Mouse (Mus musculus) liver, adult 2 months (tissue): Measurements from ENCODE around the gene 0610010F05Rik. TPM values are rescaled to one million over a fixed set of nuclear protein-coding genes. Genes with fewer than 3 reads are reported as not detected.
A peak's percentile ranks its signal among the peaks of the same experiment; 100 is the strongest.

ENCODE experiments used
- DNase-seq: peaks from one replicate; pipeline ENCODE4 v3.0.0-alpha.2; 2011; ENCODE audit warnings: low read depth, low spot score; ENCODE audit errors: extremely low read depth
- H3K27ac ChIP-seq: fragments of 200-500 bp; replicated peaks from 2 replicates; pipeline ENCODE4 v1.5.1; 2012; ENCODE audit warnings: low read depth, mild to moderate bottlenecking, control low read depth, inconsistent platforms, low read length; ENCODE audit not compliant: insufficient read depth
- H3K27me3 ChIP-seq: fragments of 200-500 bp; 2 replicates; pipeline ENCODE4 v1.6.1; 2012; ENCODE audit warnings: mild to moderate bottlenecking, moderate library complexity, low read length, inconsistent platforms; ENCODE audit not compliant: control insufficient read depth, insufficient read depth
- H3K36me3 ChIP-seq: fragments of 200-500 bp; 2 replicates; pipeline ENCODE4 v1.6.1; 2012; ENCODE audit warnings: low read length, inconsistent platforms; ENCODE audit not compliant: control insufficient read depth, insufficient read depth
- H3K4me1 ChIP-seq: fragments of 200-500 bp; 2 replicates; pipeline ENCODE4 v1.6.1; 2011; ENCODE audit warnings: low read length; ENCODE audit not compliant: control insufficient read depth, insufficient read depth
- H3K4me3 ChIP-seq: fragments of 200-500 bp; 2 replicates; pipeline ENCODE4 v1.5.1; 2011; ENCODE audit warnings: low read depth, mild to moderate bottlenecking, control low read depth, low read length, moderate library complexity; ENCODE audit not compliant: insufficient read depth
- H3K79me2 ChIP-seq: fragments of 200-500 bp; 2 replicates; pipeline ENCODE4 v1.6.1; 2012; ENCODE audit warnings: inconsistent platforms, mild to moderate bottlenecking, low read length, moderate library complexity; ENCODE audit not compliant: control insufficient read depth, insufficient read depth
- H3K9ac ChIP-seq: fragments of 200-500 bp; 2 replicates; pipeline ENCODE4 v1.6.1; 2012; ENCODE audit warnings: low read depth, mild to moderate bottlenecking, control low read depth, inconsistent platforms, low read length
- CTCF ChIP-seq: fragments of 200-500 bp; IDR thresholded peaks from 2 replicates; pipeline ENCODE4 v1.5.1; 2011; ENCODE audit warnings: low read depth, low read length, control low read depth
- POLR2A ChIP-seq: fragments of 200-500 bp; IDR thresholded peaks from 2 replicates; pipeline ENCODE4 v1.6.1; 2011; ENCODE audit warnings: low read length, control low read depth; ENCODE audit not compliant: insufficient read depth; ENCODE audit errors: extremely low read depth
- WGBS: fragments of 180-500 bp; shearing (Covaris S2); methylation state at CpG from one replicate; pipeline ENCODE4 v1.1.7; 2018; 5-methylcytosine and 5-hydroxymethylcytosine counted together
- polyA plus RNA-seq: library from polyadenylated mRNA; depleted of rRNA; stranded (reverse); fragments of >200 nt; gene quantifications from 2 replicates; pipeline ENCODE4 v1.2.3, GENCODE M21; 2012; rRNA removed
- total RNA-seq: library from RNA; depleted of rRNA; stranded (reverse); fragments of >200 nt; gene quantifications from 2 replicates; pipeline ENCODE4 v1.2.3, GENCODE M21; 2014; rRNA removed

0610010F05Rik gene
- total and polyA plus RNA-seq, 2 experiments = 1.3 to 13.6 TPM

DNA sequence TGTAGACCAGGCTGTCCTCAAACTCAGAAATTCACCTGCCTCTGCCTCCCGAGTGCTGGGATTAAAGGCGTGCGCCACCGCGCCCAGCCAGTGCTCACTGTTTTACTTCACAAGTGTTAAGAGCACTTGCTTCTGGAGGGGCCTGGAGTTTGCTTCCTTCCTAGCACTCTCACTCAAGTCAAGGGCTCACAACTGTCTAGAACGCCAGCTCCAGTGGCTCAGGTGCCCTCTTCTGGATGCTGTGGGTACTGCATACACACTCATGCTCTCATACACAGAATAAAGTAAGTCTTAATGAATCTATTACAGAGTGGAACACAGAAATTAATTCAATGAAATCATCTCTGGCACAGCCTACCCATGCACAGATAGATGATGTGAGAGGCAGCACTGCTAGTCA lies 67.7 kb downstream of the 0610010F05Rik start:
- H3K4me1 ChIP-seq = no peaks in the 10 kb centered on the region
- peak; percentile 51 for DNase-seq
- no peak for TF ChIP-seq POLR2A
- TF ChIP-seq CTCF = peak; percentile 83
- H3K36me3 ChIP-seq = no peaks in the 10 kb centered on the region; the same call in 1 of the 2 replicates
- no peaks in the 10 kb centered on the region for H3K27me3 ChIP-seq
- H3K27ac ChIP-seq = no peak overlapping the region
- no peak overlapping the region for H3K4me3 ChIP-seq
- H3K9ac ChIP-seq = no peak overlapping the region
- no peaks in the 10 kb centered on the region for H3K79me2 ChIP-seq
- WGBS = 69% methylated on average over 6 of the region's 6 CpGs

DNA sequence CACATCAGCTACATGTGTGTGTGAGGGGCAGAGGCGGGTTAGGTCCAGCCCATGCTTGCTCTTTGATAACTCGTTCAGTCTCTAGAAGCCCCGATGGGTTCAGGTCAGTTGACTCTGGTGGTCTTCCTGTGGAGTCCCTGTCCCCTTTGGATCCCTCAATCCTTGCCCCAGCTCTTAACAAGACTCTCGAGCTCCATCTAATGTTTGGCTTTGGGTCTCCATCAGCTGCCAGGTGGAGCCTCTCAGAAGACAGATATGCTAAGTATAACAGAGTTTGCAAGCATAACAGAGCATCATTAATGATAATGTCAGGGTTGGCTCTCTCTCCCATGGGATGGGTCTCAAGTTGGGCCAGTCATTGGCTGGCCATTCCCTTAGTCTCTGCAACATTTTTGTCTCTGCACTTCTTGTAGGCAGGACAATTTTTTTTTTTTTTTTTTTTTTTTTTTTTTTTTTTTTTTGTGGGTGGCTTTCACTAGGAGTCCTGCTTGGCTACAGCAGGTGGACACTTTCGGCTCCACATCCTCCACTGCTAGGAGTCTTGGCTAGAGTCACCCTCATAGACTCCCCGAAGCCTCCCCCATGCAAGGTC lies 76.3 kb downstream of the 0610010F05Rik start:
- H3K27ac ChIP-seq = no peak overlapping the region
- H3K36me3 ChIP-seq = no peaks in the 10 kb centered on the region
- H3K27me3 ChIP-seq = no peaks in the 10 kb centered on the region
- H3K79me2 ChIP-seq = no peaks in the 10 kb centered on the region
- TF ChIP-seq POLR2A = no peak
- TF ChIP-seq CTCF = no peak
- 65% methylated on average over 6 of the region's 6 CpGs for WGBS
- H3K4me3 ChIP-seq = no peak overlapping the region
- H3K4me1 ChIP-seq = no peaks in the 10 kb centered on the region
- no peak for DNase-seq
- H3K9ac ChIP-seq = no peak overlapping the region

DNA sequence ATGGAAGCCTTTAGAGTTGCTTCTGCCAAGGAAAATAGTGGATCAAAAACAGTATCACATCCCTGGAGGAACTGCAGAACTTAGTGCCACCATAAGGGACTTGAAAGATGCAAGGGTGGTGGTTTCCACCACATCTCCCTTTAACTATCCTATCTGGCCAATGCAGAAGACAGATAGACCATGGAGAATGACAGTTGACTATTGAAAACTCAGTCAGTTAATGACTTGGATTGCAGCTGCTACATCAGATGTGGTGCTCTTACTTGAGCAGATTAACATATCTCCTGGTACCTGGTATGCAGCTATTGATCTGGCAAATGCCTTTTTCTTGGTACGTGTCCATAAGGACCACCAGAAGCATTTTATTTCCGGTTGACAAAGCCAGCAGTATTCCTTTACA lies 96.0 kb downstream of the 0610010F05Rik start:
- H3K4me3 ChIP-seq = no peak overlapping the region
- WGBS = 84% methylated on average over 2 of the region's 2 CpGs
- TF ChIP-seq POLR2A (no peak), CTCF (no peak)

DNA sequence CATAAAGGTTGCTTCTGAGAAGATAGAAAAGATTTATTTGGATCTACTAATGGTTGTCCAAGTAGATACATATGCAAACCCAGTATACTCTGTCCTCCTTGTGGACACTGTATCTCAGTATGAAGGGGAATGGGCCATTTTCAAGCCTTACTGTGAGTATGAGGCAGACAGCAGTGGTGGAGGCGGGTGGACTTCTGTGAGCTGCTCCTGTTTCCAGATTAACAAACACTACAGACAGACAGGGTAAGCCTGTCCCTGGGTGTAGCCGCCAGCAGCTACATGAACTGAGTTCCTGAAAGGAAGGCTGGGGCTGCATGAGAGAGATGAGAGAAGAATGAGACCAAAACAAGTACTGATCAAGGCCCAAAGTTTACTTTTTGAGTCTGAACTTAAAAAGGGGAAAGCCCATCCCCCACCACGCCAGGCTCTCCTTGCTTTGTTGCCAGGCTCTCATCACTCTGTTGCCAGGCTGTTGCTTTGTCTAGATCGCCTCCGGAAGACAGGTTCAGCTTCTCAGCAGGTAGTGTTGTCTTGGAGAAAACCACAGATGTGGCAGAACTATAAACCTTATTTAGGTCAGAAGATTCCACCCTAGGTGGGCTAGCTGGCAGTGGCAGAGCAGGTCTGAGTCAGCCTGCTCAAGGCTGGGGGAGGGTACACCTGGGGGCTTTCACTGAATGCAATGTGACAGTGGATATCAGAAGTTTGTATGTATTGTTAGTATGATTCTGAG lies 112.8 kb downstream of the 0610010F05Rik start, which contains the start of gene 1700093K21Rik:
1700093K21Rik (minus strand) TSS at position 683 of the 733 bp plus-strand sequence.
- H3K4me1 ChIP-seq = no peaks in the 10 kb centered on the region
- no peak within 1 kb of the TSS for H3K9ac ChIP-seq
- H3K36me3 ChIP-seq = no peaks in the 10 kb centered on the region
- H3K27ac ChIP-seq = no peak within 1 kb of the TSS
- H3K79me2 ChIP-seq = no peaks in the 10 kb centered on the region
- no peak for DNase-seq
- H3K4me3 ChIP-seq = no peak within 1 kb of the TSS
- WGBS = 71% methylated on average over 5 of the region's 5 CpGs
- TF ChIP-seq POLR2A (no peak), CTCF (no peak)
- H3K27me3 ChIP-seq = no peaks in the 10 kb centered on the region

More for the DNA sequence above, 96.0 kb downstream of the 0610010F05Rik start:
- Histone ChIP-seq H3K9ac (no peak overlapping the region), H3K27me3 (no peaks in the 10 kb centered on the region), H3K27ac (no peak overlapping the region), H3K36me3 (no peaks in the 10 kb centered on the region), H3K79me2 (no peaks in the 10 kb centered on the region), H3K4me1 (no peaks in the 10 kb centered on the region)
- no peak for DNase-seq

DNA sequence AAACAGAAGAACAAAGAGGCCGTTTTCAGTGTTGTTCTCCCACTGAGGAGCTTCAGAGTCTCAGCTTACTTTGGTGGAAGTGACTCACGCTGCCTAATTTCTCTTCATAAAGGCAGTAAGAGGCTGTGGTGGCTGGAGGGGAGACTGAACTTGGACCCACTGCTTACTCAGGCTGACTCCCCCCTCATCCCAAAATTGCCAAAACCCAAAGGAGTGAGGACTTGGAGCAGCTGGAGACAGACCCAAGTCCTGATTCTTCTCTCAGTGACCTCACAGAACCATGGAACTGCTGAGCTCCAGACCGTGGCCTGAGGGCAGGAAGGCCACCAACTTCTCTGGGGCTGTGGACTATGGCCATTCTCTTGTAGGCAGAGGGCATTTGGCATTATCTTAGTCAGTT lies 114.5 kb downstream of the 0610010F05Rik start:
- Histone ChIP-seq H3K27me3 (no peaks in the 10 kb centered on the region), H3K79me2 (no peaks in the 10 kb centered on the region), H3K9ac (no peak overlapping the region), H3K4me1 (no peaks in the 10 kb centered on the region), H3K36me3 (no peaks in the 10 kb centered on the region), H3K27ac (no peak overlapping the region), H3K4me3 (no peak overlapping the region)
- WGBS = 87% methylated on average over 3 of the region's 3 CpGs
- TF ChIP-seq CTCF = no peak
- no peak for TF ChIP-seq POLR2A
- no peak for DNase-seq

DNA sequence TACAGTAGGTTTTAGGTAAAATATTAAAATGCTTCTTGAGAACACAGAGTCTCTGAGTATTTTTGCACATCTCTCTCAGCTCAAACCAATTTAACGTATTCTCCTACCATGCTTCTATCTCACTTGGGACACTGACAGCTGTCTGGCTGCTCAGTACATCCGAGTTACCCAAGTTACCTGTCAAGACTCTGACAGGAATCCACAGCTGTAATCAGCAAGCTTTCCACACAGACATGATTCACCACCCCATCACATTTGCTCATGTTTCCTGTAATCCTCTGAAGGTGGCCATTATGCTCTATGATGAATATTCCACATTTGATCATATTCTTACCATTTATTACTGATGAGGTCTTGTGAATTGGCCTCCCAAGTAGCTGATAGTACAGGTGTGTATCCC lies 118.1 kb downstream of the 0610010F05Rik start:
- Histone ChIP-seq H3K79me2 (no peaks in the 10 kb centered on the region), H3K36me3 (no peaks in the 10 kb centered on the region), H3K4me3 (no peak overlapping the region), H3K27me3 (no peaks in the 10 kb centered on the region), H3K9ac (no peak overlapping the region), H3K4me1 (no peaks in the 10 kb centered on the region), H3K27ac (no peak overlapping the region)
- TF ChIP-seq POLR2A (no peak), CTCF (no peak)
- DNase-seq = no peak
- 84% methylated on average over 2 of the region's 2 CpGs for WGBS

Other genes with a start within 250 kb of the 0610010F05Rik start
- 20.5 and 27.3 TPM in 2 replicates for gene Ahsa2, start 135.6 kb downstream of the 0610010F05Rik start, total RNA-seq
- gene Ahsa2, start 135.6 kb downstream of the 0610010F05Rik start, polyA plus RNA-seq = 12.1 and 16.2 TPM in 2 replicates
- gene 1700093K21Rik, start 112.5 kb downstream of the 0610010F05Rik start, total RNA-seq = not detected in 2 replicates
- gene 1700093K21Rik, start 112.5 kb downstream of the 0610010F05Rik start, polyA plus RNA-seq = not detected in 2 replicates
- 15.8 and 21.6 TPM in 2 replicates for gene Pus10, start 32.0 kb upstream of the 0610010F05Rik start, total RNA-seq
- gene Pus10, start 32.0 kb upstream of the 0610010F05Rik start, polyA plus RNA-seq = 1.7 and 2.1 TPM in 2 replicates
- gene Pex13, start 32.3 kb upstream of the 0610010F05Rik start, total RNA-seq = 28.9 and 29.4 TPM in 2 replicates
- gene Pex13, start 32.3 kb upstream of the 0610010F05Rik start, polyA plus RNA-seq = 11.5 and 18.1 TPM in 2 replicates
- gene Rel, start 137.3 kb upstream of the 0610010F05Rik start, total RNA-seq = 2.1 and 2.3 TPM in 2 replicates
- gene Rel, start 137.3 kb upstream of the 0610010F05Rik start, polyA plus RNA-seq = 1.3 TPM in 2 replicates